Mouse (Mus musculus): ENCODE measurements at regions not wholly inside any gene's neighbourhood (a gene's known extent, or its start where the extent isn't known, plus 50 kb on each side); places are given as distances from the start of the nearest gene placed in this dataset.

DNA sequence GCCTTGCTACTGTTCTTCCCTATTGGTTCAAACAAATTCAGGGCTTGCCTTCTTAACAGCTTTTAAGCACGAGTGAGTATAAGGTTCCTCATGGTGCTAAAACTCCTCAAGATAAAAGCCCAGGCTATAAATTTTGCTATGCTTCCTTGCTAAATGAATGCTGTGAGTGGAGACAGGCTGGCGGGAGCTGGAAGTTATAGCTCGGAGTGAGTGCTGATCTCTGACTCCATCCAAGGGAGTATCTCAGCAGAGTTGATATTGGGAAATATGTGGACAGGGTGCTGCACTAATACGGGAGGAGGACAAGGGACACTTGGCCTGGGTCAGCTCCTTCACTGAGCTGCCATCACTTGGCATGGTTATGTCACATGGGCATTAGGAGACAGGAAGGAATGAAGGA, 123.5 kb upstream of the Pik3r1 start:
- WGBS, result 64% methylated on average over 4 of the region's 4 CpGs
- Histone ChIP-seq H3K4me2 (no peak overlapping the region), H3K4me1 (peaks cover 6% of the 10 kb centered on the region), H3K36me3 (no peaks in the 10 kb centered on the region), H3K4me3 (no peak overlapping the region), H3K9me3 (no peaks in the 10 kb centered on the region), H3K9ac (no peak overlapping the region), H3K27me3 (no peaks in the 10 kb centered on the region), H3K27ac (no peak overlapping the region)
- ATAC-seq (ENCODE audit: borderline replicate concordance, extremely low read depth, low FRiP score, low TSS enrichment), result no peak

DNA sequence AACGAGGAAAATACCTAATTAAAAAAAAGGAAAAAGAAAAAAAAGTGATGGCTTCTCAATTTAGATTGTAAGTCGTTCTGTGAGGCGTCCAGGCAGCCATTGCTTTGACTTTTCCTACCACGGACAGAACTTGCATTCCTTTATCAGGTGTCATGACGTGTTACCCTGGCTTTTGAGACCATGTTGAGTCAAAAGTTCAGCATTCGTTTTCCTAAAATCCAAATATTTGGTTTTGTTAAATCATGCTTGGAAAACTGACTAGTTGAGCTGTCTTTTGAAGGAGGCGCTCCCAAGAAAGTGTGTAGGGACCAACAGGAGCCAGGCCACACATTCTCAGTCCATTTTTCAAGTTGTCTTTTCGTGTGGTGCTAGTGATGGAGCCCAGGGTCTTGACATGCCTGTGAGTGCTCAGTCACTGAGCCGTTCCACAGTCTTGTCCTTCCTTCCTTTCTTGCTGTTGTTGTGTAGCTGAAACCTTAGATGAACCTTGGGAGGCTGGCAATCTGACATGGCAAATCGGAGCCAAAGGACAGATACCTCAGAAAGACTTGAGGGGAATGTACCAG, 125.1 kb upstream of the Pik3r1 start:
- ATAC-seq (ENCODE audit: borderline replicate concordance, extremely low read depth, low FRiP score, low TSS enrichment), result peak; percentile 83
- no peak overlapping the region for H3K4me3 ChIP-seq
- H3K9ac ChIP-seq, result no peak overlapping the region
- H3K4me1 ChIP-seq, result peaks cover 6% of the 10 kb centered on the region
- H3K9me3 ChIP-seq, result no peaks in the 10 kb centered on the region
- H3K4me2 ChIP-seq, result no peak overlapping the region
- no peaks in the 10 kb centered on the region for H3K27me3 ChIP-seq
- 31% methylated on average over 10 of the region's 10 CpGs for WGBS
- no peaks in the 10 kb centered on the region for H3K36me3 ChIP-seq
- H3K27ac ChIP-seq, result no peak overlapping the region

DNA sequence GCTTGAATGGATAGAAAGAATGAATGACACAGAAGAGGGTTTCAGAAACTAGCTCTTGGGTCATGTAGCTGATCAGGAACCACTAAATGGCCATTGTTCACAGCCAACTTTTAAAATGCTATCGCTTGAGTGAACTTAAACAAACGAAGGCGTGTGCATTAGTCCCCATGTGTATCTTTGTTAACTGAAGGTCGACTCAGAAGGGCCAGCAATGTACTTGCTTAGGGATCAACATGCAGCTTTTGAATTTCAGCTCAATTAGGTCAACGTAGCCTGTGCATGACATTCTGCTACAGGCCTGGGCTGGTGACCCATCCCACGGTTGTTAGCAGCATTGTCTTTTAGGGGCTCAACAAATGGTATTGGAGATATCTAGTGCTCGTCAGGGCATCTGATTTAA, 127.1 kb upstream of the Pik3r1 start:
- Histone ChIP-seq H3K4me2 (no peak overlapping the region), H3K36me3 (no peaks in the 10 kb centered on the region), H3K27ac (no peak overlapping the region), H3K4me1 (peaks cover 6% of the 10 kb centered on the region), H3K9ac (no peak overlapping the region), H3K27me3 (no peaks in the 10 kb centered on the region), H3K9me3 (no peaks in the 10 kb centered on the region), H3K4me3 (no peak overlapping the region)
- 68% methylated on average over 7 of the region's 7 CpGs for WGBS
- no peak for ATAC-seq (ENCODE audit: borderline replicate concordance, extremely low read depth, low FRiP score, low TSS enrichment)

DNA sequence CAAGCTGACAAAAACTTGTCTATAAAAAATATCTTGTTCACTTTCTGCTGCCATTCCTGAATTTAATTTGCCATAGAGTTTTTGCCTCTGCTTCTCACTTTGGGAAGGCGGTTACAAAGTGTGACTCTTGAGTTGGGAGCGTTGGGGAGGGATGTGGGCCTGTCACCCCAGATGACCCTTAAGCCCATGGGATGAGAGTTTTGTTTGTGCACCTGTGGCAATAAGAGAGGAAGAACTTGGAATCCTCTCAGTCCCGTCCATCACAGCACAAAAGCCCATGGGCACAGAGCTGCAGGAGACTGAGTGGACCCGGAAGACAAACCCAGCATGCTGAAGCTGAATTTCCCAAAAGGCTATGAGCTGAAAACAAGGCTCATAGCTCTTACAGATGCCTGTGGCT, 127.7 kb upstream of the Pik3r1 start:
- no peak overlapping the region for H3K4me3 ChIP-seq
- no peak overlapping the region for H3K4me2 ChIP-seq
- H3K4me1 ChIP-seq, result peaks cover 6% of the 10 kb centered on the region
- ATAC-seq (ENCODE audit: borderline replicate concordance, extremely low read depth, low FRiP score, low TSS enrichment), result no peak
- no peaks in the 10 kb centered on the region for H3K9me3 ChIP-seq
- no peaks in the 10 kb centered on the region for H3K36me3 ChIP-seq
- no peak overlapping the region for H3K9ac ChIP-seq
- 76% methylated on average over 4 of the region's 4 CpGs for WGBS
- no peak overlapping the region for H3K27ac ChIP-seq
- no peaks in the 10 kb centered on the region for H3K27me3 ChIP-seq

DNA sequence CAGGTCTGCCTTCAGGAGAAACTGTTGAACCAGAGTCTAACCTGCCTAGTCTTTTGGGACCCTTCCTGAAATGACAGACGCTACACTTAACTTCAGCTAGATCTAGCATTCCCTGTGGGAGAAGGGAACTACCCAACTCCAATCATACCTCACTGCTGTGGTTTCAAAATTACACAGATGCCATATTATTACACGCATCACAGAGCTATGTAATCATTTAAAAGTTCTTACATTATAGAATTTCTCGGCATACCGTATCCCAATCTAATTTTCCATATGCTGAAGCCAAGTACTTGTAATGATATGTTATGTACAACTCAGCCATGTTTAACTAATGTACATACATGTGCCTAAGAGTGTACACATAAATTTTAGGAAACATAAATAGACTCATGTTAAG, 128.9 kb upstream of the Pik3r1 start:
- Histone ChIP-seq H3K4me2 (no peak overlapping the region), H3K9ac (no peak overlapping the region), H3K4me1 (peaks cover 6% of the 10 kb centered on the region), H3K4me3 (no peak overlapping the region), H3K27me3 (no peaks in the 10 kb centered on the region), H3K36me3 (no peaks in the 10 kb centered on the region), H3K27ac (no peak overlapping the region), H3K9me3 (no peaks in the 10 kb centered on the region)
- WGBS, result 87% methylated on average over 4 of the region's 4 CpGs
- no peak for ATAC-seq (ENCODE audit: borderline replicate concordance, extremely low read depth, low FRiP score, low TSS enrichment)

DNA sequence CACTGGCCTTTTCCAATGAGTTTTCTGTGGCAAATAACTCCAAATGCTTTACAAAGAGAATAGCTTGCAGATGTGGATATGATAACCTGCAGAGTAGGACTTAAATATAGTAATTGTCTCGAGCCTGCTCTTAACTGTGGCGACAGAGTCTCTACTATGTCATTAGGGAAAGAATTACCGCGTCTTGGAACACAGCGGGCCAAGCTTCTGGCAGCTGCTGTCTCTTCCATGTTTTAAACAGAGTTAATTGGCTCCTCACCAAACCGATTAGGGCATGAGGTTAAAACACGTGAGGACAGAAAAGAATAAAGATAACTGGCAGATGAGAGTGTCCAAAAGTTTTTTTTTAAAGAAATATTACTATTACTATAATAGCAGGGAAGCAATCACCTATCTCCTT, 134.2 kb upstream of the Pik3r1 start:
- Histone ChIP-seq H3K27me3 (no peaks in the 10 kb centered on the region), H3K36me3 (no peaks in the 10 kb centered on the region), H3K4me2 (no peak overlapping the region), H3K9me3 (no peaks in the 10 kb centered on the region), H3K4me3 (no peak overlapping the region), H3K4me1 (no peaks in the 10 kb centered on the region), H3K9ac (no peak overlapping the region), H3K27ac (no peak overlapping the region)
- whole genome bisulfite sequencing, result 50% methylated on average over 7 of the region's 7 CpGs
- ATAC-seq (ENCODE audit: borderline replicate concordance, extremely low read depth, low FRiP score, low TSS enrichment), result no peak

DNA sequence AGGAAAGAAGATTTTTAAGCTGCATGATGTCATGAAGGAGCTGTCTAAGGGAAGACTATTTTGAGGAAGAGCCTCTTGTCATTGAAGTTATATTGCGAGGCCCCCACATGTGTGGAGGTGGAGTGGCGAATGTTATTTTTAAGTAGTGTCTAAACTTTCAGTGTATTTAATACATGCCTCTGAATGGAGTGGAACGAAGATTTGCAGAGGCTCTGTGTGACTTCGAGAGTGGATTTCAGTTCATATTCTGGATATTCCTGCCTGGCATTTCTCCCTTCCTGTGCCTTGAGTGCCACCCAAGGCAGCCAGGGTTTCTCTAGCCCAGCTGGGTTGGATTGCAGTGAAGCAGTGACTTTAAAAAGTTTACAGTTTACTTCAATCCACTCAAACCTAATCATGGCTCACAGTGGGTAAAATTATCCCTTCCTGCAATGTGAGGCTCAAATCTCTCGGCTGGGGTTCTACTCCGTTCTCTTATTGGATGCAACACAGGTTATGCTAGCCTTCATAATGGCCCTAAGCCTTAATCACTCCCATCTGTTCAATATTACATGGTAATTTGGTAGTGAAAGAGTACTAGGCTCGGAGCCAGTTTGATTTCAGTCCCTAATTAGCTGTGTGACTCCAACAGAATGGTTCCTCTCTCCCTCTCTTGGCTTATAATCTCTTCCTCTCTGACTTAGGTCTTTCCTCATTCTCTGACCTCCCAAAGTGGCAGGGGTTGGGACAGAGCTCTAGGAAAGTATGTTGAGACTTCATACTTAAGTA, 138.1 kb upstream of the Pik3r1 start:
- 80% methylated on average over 7 of the region's 7 CpGs for WGBS
- ATAC-seq (ENCODE audit: borderline replicate concordance, extremely low read depth, low FRiP score, low TSS enrichment), result no peak
- Histone ChIP-seq H3K36me3 (no peaks in the 10 kb centered on the region), H3K4me3 (no peak overlapping the region), H3K9ac (no peak overlapping the region), H3K27me3 (no peaks in the 10 kb centered on the region), H3K9me3 (no peaks in the 10 kb centered on the region), H3K4me2 (no peak overlapping the region), H3K4me1 (no peaks in the 10 kb centered on the region), H3K27ac (no peak overlapping the region)

DNA sequence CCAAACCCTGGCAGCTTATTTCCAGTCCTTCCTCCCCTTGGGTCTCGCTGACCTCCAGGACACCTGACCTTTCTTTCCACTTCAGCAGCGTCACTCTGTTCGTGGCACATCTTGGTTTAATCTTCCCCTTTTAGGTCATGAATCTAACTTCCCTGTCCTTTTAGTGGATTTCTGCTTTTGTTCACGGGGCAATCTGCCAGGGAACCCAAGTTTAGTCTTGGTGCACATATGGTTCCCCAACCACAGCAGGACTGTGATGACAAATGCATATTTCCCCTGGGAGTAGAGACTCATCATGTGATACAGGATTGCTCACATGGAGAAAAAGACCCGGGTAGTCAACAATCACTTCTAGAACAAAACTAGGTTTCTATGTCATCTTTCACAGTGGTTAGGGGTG, 141.0 kb upstream of the Pik3r1 start:
- Histone ChIP-seq H3K36me3 (no peaks in the 10 kb centered on the region), H3K9ac (no peak overlapping the region), H3K27ac (no peak overlapping the region), H3K4me1 (0 out of 2 replicates have a peak, but pooled peaks cover 2% of the 10 kb centered on the region), H3K9me3 (no peaks in the 10 kb centered on the region), H3K27me3 (no peaks in the 10 kb centered on the region), H3K4me3 (no peak overlapping the region), H3K4me2 (no peak overlapping the region)
- no peak for ATAC-seq (ENCODE audit: borderline replicate concordance, extremely low read depth, low FRiP score, low TSS enrichment)
- WGBS, result 73% methylated on average over 5 of the region's 5 CpGs

DNA sequence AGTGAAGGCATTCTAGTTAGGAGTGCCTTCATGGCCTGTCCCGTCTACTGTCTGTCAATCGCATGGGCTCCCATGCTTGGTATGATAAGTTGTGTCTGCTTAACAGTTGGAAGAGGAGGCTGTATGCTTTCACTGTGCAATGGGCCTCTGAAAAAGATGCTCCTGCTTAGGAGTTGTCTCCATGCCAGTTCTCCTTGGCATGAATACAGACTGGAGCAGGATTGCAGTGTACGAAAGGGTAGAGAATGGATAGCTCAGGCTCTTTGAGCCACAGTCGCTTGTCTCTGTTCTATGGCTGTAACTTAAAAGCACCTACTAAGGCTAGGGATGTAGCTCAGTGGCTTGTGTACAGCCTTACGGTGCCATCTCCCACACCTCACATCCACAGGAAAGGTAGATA, 142.7 kb upstream of the Pik3r1 start:
- no peaks in the 10 kb centered on the region for H3K27me3 ChIP-seq
- H3K36me3 ChIP-seq, result no peaks in the 10 kb centered on the region
- peaks cover 18% of the 10 kb centered on the region for H3K4me1 ChIP-seq
- H3K4me3 ChIP-seq, result no peak overlapping the region
- no peak for ATAC-seq (ENCODE audit: borderline replicate concordance, extremely low read depth, low FRiP score, low TSS enrichment)
- no peaks in the 10 kb centered on the region for H3K9me3 ChIP-seq
- H3K9ac ChIP-seq, result no peak overlapping the region
- H3K4me2 ChIP-seq, result no peak overlapping the region
- no peak overlapping the region for H3K27ac ChIP-seq
- 89% methylated on average over 5 of the region's 5 CpGs for WGBS

DNA sequence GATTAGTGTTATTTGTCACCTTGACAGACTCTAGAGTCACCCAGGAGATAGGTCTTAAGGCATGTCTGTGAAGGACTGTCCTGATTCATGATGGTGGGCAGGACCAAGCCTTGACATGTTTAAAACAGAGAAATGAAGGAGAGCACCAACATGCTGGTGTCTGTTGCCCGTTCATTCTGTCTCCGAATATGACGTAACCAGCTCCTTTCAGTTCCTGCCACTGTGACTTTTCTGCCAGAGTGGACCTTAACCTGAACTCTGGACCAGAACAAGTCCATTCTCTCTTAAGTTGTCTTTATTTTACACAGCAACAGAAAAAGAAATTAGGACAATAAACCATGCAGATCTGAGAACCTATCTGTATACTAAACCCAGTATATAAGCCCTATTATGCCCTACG, 146.1 kb upstream of the Pik3r1 start:
- H3K9me3 ChIP-seq, result no peaks in the 10 kb centered on the region
- ATAC-seq (ENCODE audit: borderline replicate concordance, extremely low read depth, low FRiP score, low TSS enrichment), result no peak
- H3K4me1 ChIP-seq, result peaks cover 27% of the 10 kb centered on the region
- no peak overlapping the region for H3K4me3 ChIP-seq
- H3K4me2 ChIP-seq, result no peak overlapping the region
- no peak overlapping the region for H3K27ac ChIP-seq
- 76% methylated on average over 4 of the region's 4 CpGs for WGBS
- H3K27me3 ChIP-seq, result no peaks in the 10 kb centered on the region
- no peaks in the 10 kb centered on the region for H3K36me3 ChIP-seq
- H3K9ac ChIP-seq, result no peak overlapping the region

DNA sequence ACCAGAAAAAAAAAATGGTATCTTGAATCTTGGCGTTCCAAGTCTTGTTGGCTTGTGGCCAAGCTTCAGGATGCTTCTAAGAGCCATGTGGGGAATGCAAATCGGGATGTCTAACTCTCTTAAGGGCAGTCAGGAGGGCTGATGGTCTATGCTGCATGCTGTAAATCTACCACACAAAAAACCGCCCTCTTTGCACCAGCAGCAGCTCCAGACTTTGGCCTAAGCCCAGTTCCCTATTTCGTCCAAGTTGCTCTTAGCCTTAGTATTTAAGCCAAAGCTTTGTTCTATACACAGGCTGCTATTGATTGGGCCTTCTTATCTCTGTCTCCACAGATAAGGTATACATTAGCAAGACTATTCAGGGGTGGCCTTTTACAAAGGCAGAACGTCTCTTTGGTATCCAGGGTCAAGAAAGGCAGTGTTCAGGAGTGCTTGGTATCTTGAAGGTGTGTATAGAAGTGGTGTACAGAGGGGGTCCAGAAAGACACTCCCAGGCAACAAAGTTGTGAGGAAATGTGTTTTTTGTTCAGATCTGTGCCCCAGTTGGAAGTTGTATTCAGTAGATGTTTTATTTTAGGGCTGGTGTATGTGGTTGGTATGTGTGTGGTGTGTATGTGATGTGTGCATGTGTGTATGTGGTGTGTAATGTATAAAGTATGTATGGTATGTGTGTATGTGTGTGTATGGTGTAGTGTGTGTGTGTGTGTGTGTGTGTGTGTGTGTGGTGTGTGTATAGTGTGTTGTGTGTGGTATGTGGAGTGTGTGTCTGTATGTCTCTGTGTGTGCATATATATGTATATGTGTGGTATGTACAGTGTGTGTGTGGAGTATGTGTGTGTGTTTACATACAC, 146.9 kb upstream of the Pik3r1 start:
- peak; percentile 74 for ATAC-seq (ENCODE audit: borderline replicate concordance, extremely low read depth, low FRiP score, low TSS enrichment)
- Histone ChIP-seq H3K27me3 (no peaks in the 10 kb centered on the region), H3K4me3 (no peak overlapping the region), H3K27ac (peak overlapping the region; percentile 21), H3K9me3 (no peaks in the 10 kb centered on the region), H3K4me2 (no peak overlapping the region), H3K36me3 (no peaks in the 10 kb centered on the region), H3K4me1 (peaks cover 31% of the 10 kb centered on the region), H3K9ac (no peak overlapping the region)
- 11% methylated on average over 5 of the region's 5 CpGs for WGBS

DNA sequence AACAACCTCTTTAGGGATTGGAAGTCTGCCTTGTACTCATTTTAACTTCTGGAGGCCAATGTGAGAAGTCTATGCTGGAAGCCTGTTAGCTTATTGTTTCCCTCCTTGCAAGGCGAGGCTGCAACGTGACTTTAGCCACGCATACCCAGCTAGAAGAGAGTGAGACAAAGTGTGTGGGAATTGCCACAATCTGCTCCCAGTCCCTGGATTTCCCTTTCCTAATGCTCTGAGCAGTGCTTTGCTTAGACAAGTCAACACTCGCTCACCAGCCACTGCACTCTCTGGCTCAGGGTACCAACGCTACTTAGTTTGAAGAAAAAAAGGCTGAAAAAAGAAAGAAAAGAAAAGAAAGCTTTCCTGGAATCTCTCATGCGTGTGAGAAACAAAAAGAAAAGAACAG, 147.5 kb upstream of the Pik3r1 start:
- Histone ChIP-seq H3K27me3 (no peaks in the 10 kb centered on the region), H3K4me3 (no peak overlapping the region), H3K4me1 (peaks cover 31% of the 10 kb centered on the region), H3K36me3 (no peaks in the 10 kb centered on the region), H3K27ac (peak overlapping the region; percentile 21), H3K4me2 (no peak overlapping the region), H3K9me3 (no peaks in the 10 kb centered on the region), H3K9ac (no peak overlapping the region)
- 31% methylated on average over 6 of the region's 6 CpGs for WGBS
- ATAC-seq (ENCODE audit: borderline replicate concordance, extremely low read depth, low FRiP score, low TSS enrichment), result peak; percentile 36; the same call in 1 of the 2 replicates

All from lung, embryonic 15.5 days (tissue).